Mouse (Mus musculus): ENCODE data around the gene Sdf4.

Sdf4 gene

DNA sequence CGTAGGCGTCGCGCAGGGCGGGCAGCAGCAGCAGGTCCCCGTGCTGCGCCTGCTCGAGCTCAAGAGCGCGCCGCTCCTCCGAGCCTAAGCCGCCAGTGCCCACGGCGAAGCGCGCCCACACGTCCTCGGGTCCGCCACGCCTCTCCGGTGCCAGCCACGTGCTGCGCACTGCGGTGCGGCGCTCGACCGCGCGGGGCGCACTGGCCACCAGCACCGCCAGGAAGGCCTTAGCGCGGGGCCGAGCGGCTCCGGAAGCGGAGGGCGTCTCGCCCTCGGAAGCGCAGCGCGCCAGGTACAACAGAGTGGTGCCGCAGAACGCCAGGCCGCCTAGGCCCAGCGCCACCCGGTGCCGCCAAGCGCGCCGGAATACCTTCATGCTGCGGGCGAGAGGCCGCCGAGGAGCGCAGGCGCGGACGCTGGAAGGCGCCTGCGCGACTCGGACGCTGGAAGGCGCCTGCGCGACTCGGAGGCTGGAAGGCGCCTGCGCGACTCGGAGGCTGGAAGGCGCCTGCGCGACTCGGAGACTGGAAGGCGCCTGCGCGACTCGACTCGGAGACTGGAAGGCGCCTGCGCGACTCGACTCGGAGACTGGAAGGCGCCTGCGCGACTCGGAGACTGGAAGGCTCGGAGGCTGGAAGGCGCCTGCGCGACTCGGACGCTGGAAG lies at the start of gene Sdf4, which contains the start of gene B3galt6:
TSS of gene Sdf4 (plus strand) at position 632 of the 665 bp plus-strand sequence.
TSS of gene B3galt6 (minus strand) at position 409 of the 665 bp plus-strand sequence.
- in situ Hi-C loops (cut with MboI) = no loop called here

DNA sequence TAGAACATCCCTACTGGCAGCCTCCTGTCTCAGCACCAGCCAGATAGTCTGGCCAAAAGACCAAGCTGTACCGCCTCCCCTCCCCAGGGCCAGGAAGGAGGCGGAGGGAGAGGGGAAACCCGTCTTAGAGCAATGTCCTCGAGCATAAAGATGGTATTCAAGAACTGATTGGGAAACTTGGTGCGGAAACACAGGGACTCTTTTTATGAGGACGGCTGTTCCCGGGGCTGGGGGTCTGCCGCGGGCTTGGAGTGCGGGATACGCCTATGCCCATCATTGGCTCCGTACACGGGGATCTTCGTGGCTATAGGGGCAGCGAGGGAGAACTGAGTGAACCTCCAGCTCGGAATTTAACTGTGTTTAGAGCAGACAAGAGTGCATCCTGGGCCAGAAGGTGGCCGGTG lies 49.6 kb upstream of the Sdf4 start:
- in situ Hi-C loops (cut with MboI) = no loop called here

DNA sequence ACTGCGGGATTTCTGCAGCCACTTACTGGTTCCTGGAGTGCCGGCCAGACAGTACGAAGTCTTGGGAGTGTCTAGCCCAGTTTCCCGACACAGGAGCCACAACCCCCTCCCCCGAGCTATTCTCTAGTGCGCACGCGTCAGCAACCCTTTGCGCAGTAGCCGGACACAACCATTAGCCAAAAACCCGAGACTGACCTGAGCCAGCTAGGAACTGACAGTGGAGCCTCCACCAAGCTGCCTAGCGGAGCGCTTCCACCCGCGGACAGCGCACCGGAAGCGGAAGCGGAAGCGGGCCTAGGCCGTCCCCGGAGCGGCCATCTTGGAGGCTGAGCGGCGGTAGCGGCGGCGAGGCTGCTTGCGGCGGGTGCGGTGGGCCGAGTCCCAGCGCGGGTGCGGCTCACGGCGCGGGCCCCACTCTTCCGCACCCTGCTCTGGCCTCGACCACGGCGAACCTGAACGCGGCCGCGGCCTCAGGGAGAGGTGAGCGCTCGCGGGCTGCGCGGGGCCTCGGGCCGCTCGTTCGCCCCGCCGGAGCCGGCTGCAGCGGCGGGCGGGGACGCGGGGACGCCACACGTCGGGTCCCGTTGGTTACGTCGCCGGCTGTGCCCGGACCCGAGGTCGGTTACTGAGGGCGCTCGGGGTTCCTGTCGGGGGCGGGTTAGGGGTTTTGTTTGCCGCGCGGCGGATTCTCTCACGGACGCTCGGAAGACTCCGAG lies 49.0 kb upstream of the Sdf4 start, which contains the start of gene Ube2j2:
TSS of gene Ube2j2 (plus strand) at position 298 of the 716 bp plus-strand sequence.
- in situ Hi-C loops (cut with MboI) = no loop called here

DNA sequence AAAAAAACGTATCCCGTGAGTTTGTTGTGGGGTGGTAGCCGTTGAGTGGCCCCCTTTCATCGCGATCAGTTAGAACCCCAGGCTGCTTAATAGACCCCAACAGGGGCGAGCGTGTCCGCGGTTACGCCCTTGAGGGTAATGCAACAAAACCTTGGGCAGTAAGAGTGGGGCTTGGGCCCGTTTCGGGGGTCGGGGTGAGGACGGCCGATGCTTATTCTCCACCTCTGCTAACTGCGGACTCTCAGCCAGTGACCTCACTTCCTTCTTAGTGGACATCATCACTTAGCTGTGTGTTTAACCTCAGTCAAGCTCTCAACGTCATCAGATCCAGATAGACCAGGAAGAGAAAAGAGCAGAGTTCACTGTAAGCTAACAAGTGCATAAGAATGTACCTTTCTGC lies 48.4 kb upstream of the Sdf4 start:
- in situ Hi-C loops (cut with MboI) = no loop called here

DNA sequence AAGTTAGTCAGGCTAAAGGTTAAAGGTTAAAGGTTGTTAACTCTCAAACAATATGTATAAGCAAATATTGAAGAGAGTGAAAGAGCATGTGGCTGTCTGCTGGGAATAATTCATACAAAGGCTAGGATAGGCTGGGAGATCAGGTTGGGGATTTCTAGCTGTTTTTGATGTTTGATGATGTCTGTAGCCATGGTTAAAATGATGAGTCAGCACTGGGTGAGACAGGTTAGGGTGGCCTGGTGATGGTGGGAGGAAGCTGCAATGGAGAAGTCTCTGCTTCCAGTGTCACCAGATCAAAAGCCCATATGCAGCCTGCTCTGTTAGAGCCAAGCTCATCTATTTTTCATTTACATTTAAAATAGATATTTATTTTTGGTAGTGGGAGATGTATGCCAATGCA lies 45.6 kb upstream of the Sdf4 start:
- in situ Hi-C loops (cut with MboI) = no loop called here

- in situ Hi-C loops (cut with MboI) = no loop called here
Measured at GRCm38 (mm10) chr4:155955491-155955890, 37.2 kb upstream of the Sdf4 start.

GRCm38 (mm10) chr4:155959275-155959674 lies 33.4 kb upstream of the Sdf4 start:
- in situ Hi-C loops (cut with MboI) = no loop called here

GRCm38 (mm10) chr4:155962167-155962971 lies 30.3 kb upstream of the Sdf4 start, which contains the start of gene C1qtnf12:
Gene C1qtnf12 (plus strand): TSS chr4:155962318.
- in situ Hi-C loops (cut with MboI) = no loop called here

GRCm38 (mm10) chr4:155963106-155963505 lies 29.6 kb upstream of the Sdf4 start:
- in situ Hi-C loops (cut with MboI) = no loop called here

DNA sequence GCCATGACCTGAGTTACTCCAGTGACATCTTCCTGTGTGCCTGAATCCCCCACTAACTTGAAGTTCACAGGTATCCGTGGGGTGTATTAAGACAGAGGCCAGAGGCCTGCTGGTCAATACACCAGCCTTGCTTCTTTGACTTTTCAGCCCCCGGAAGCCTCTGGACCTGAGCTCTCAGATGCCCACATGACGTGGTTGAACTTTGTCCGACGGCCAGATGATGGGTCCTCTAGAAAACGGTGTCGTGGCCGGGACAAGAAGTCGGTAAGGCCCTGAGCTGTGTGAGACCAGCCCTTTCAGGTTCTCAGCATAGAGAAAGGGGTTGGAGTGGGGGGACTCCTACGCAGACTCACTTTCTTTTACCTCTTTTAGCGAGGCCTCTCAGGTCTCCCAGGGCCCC lies 28.3 kb upstream of the Sdf4 start:
- in situ Hi-C loops (cut with MboI) = no loop called here

GRCm38 (mm10) chr4:155969043-155969653 lies 23.5 kb upstream of the Sdf4 start:
- in situ Hi-C loops (cut with MboI) = no loop called here

- in situ Hi-C loops (cut with MboI) = no loop called here
Measured at GRCm38 (mm10) chr4:155970286-155970685, 22.4 kb upstream of the Sdf4 start.

DNA sequence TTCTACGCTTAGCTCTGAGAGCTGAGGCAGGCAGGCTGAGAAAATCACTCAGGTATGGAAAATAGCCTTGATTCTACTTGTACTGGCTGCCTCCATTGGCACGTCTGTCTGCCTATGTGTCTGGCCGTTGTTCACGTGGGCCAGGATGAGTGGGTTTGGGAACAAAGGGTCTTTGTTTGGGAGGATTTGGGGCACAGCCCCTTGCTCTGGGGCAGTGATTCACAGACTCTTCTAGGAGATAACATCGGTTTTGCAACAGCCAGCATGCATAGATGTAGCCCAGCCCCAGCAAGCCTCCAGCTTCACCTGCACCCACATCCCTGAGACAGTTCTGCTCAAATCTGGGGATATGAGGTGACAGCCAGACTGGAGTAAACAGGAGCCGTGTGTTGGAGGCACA lies 20.0 kb upstream of the Sdf4 start:
- in situ Hi-C loops (cut with MboI) = no loop called here

GRCm38 (mm10) chr4:155973239-155973638 lies 19.4 kb upstream of the Sdf4 start:
- in situ Hi-C loops (cut with MboI) = no loop called here

DNA sequence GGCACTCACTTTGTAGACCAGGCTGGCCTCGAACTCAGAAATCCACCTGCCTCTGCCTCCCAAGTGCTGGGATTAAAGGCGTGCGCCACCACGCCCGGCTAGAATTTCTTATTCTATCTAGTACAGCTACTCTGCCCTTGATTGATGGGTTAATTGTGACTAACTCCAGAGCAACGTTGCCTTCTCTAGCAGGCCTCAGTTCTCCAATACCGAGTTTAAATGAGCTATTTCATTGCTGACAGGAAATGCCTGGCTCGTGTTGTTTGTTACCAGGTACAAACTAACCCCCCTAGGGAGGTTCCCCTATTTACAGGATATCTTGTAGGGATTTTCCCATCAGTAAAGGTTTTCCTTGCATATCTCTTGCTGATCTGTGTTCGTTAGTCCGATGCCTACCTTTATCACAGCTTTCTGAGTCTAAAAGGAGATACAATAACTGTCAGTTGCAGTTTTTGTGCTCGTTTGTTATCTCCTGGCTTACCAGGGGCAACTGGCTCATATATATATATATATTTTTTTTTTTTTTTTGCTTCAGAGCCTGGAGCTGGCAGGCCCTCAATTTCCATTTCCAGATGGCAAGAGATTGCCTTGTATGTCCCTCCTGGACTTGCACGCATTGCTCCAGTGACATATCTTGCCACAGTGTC lies 11.1 kb upstream of the Sdf4 start:
- in situ Hi-C loops (cut with MboI) = no loop called here

DNA sequence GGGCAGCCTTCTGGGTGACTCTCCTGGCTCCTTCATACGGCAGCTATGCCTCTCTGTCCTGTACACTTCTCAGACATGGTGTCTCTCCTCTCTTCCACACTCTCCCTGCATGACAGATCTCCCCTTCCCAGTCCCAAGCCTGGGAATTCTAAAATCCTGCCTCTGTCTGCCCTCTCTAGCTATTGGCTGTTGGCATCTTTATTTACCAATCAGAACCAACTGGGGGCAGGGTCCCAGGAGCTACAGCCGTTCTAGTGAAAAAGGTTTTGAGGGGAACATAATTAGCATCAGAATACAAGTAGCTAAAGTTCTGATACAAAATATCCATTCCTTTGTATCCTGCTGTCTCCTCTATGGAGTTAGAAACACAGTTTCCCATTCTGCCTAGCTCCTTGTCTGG lies 8.9 kb upstream of the Sdf4 start:
- in situ Hi-C loops (cut with MboI) = no loop called here

- in situ Hi-C loops (cut with MboI) = no loop called here
Measured at GRCm38 (mm10) chr4:155991211-155991907, 1.3 kb upstream of the Sdf4 start.

- in situ Hi-C loops (cut with MboI) = no loop called here
Measured at GRCm38 (mm10) chr4:155991908-155992230, 803 bp upstream of the Sdf4 start.

DNA sequence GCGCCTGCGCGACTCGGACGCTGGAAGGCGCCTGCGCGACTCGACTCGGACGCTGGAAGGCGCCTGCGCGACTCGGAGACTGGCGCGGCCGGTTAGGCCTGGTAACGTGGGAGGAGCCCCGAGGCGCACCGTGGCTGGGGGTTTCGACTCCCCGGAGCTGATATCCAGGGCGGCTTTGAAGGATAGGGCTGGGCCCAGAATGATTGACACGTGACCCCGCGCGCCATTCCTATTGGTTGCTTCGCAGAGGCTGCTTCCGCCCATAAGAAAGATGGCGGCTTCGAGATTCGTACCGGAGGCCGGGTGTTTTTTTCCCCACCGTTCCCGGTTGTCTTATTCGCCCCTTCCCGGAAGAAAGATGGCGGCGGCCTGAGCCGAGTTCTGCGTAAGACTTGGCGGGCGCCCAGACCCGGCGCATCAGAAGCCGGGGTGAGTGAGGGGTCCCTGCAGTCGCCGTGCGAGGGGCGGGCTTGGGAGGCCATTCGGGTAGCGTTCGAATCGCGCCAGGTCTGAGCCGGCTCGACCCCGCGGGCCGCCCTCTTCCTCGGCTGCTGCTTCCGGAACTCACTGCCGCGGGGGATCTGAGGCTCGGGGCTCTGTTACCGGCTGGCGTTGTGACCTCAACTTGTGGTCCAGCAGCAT lies 355 bp downstream of the Sdf4 start:
- in situ Hi-C loops (cut with MboI) = no loop called here

DNA sequence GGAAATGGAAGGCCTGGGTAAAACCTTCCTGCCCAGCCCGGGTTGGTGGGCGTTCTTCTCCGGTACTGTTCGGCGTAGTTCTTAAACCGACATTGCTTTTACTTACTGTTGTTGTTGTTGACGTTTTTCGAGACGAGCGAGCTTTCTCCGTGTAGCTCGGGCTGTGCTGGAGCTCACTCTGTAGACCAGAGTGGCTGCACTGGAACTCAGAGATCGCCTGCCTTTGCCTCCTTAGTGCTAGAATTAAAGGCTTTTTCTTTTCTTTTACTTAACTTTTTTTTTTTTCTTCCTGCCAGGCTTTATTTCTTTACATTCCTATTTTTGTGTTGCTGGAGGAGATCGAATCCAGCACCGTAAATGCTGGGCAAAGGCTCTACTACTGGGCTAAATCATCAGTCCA lies 934 bp downstream of the Sdf4 start:
- in situ Hi-C loops (cut with MboI) = no loop called here

GRCm38 (mm10) chr4:156004109-156004508 lies 11.4 kb downstream of the Sdf4 start:
- in situ Hi-C loops (cut with MboI) = no loop called here

Data from mature B cell (primary cell).